ENCODE assay signal across 36 mouse cellular contexts in genomic region chr17:12715032-12715431, GRCm38 (mm10). TPM values are rescaled to one million over a fixed set of nuclear protein-coding genes. Genes with fewer than 3 reads are reported as not detected.
DNase-seq lines count a peak whose midpoint lies in the region; ATAC-seq lines count a peak whose summit lies in the region.
"Had no signal": no experiment of that assay in that cellular context is flagged by ENCODE, and none has a peak within 500 bp of the region (broad histone marks: within the 10 kb centered on the region; RNA-seq: fewer than 3 reads in every experiment).

No protein-coding gene starts in this region.

- H3K27ac ChIP-seq in embryonic facial prominence, embryonic 14.5 days (replicated peaks; ENCODE audit: low read depth, low read length), result peak overlapping the region; percentile 28; the same call in 1 of the 2 replicates
- H3K27ac ChIP-seq in embryonic facial prominence, embryonic 10.5 days (replicated peaks), result no peak overlapping the region
- H3K27ac ChIP-seq in hindbrain, embryonic 13.5 days, result no peak overlapping the region
- H3K27ac ChIP-seq: heart, adult 2 months; hindbrain, embryonic 15.5 days; limb, embryonic 10.5 days; limb, embryonic 15.5 days; liver, embryonic 14.5 days; midbrain, embryonic 12.5 days; neural tube, embryonic 13.5 days had no signal

- 71% methylated on average over 1 of the region's 1 CpGs for WGBS in embryonic facial prominence, embryonic 14.5 days
- 87% methylated on average over 1 of the region's 1 CpGs for WGBS in embryonic facial prominence, embryonic 10.5 days
- 89% methylated on average over 1 of the region's 1 CpGs for WGBS in hindbrain, embryonic 13.5 days

- no peaks in the 10 kb centered on the region for H3K9me3 ChIP-seq in embryonic facial prominence, embryonic 14.5 days (ENCODE audit: control insufficient read depth, low read length)
- no peaks in the 10 kb centered on the region for H3K9me3 ChIP-seq in embryonic facial prominence, embryonic 10.5 days
- no peaks in the 10 kb centered on the region for H3K9me3 ChIP-seq in hindbrain, embryonic 13.5 days
- H3K9me3 ChIP-seq: heart, embryonic 12.5 days; hindbrain, embryonic 15.5 days; limb, embryonic 10.5 days; limb, embryonic 15.5 days; lung, embryonic 15.5 days; midbrain, embryonic 12.5 days; neural tube, embryonic 13.5 days had no signal

- peaks cover 20% of the 10 kb centered on the region; the same call in 1 of the 2 replicates for H3K4me1 ChIP-seq in embryonic facial prominence, embryonic 14.5 days (ENCODE audit: control insufficient read depth, insufficient read depth, low read length)
- no peaks in the 10 kb centered on the region for H3K4me1 ChIP-seq in embryonic facial prominence, embryonic 10.5 days
- H3K4me1 ChIP-seq in hindbrain, embryonic 13.5 days (replicated peaks), result no peaks in the 10 kb centered on the region
- H3K4me1 ChIP-seq: hindbrain, embryonic 15.5 days; limb, embryonic 10.5 days; midbrain, embryonic 12.5 days; neural tube, embryonic 13.5 days had no signal

- H3K9ac ChIP-seq in embryonic facial prominence, embryonic 14.5 days (ENCODE audit: low read depth, low read length), result no peak overlapping the region
- no peak overlapping the region for H3K9ac ChIP-seq in hindbrain, embryonic 13.5 days
- H3K9ac ChIP-seq: heart, embryonic 12.5 days; hindbrain, embryonic 15.5 days; limb, embryonic 15.5 days; liver, embryonic 14.5 days; lung, embryonic 15.5 days; midbrain, embryonic 12.5 days; neural tube, embryonic 13.5 days had no signal

- no peak overlapping the region for H3K4me3 ChIP-seq in embryonic facial prominence, embryonic 14.5 days (ENCODE audit: low read depth, low read length)
- no peak overlapping the region for H3K4me3 ChIP-seq in embryonic facial prominence, embryonic 10.5 days
- H3K4me3 ChIP-seq in hindbrain, embryonic 13.5 days, result no peak overlapping the region
- H3K4me3 ChIP-seq: gastrocnemius, adult 2 months; heart, adult 2 months; heart, embryonic 12.5 days; hindbrain, embryonic 15.5 days; limb, embryonic 10.5 days; limb, embryonic 15.5 days; lung, embryonic 15.5 days; midbrain, embryonic 12.5 days; myocyte; neural tube, embryonic 13.5 days had no signal

- peaks cover 93% of the 10 kb centered on the region for H3K36me3 ChIP-seq in embryonic facial prominence, embryonic 14.5 days (ENCODE audit: control insufficient read depth, insufficient read depth, low read length)
- H3K36me3 ChIP-seq in embryonic facial prominence, embryonic 10.5 days (replicated peaks), result peaks cover 99% of the 10 kb centered on the region
- H3K36me3 ChIP-seq in hindbrain, embryonic 13.5 days, result peaks cover 97% of the 10 kb centered on the region

- H3K4me2 ChIP-seq in embryonic facial prominence, embryonic 14.5 days (ENCODE audit: low read depth, low read length), result no peak overlapping the region
- H3K4me2 ChIP-seq in hindbrain, embryonic 13.5 days, result no peak overlapping the region
- H3K4me2 ChIP-seq: heart, embryonic 12.5 days; hindbrain, embryonic 15.5 days; limb, embryonic 15.5 days; lung, embryonic 15.5 days; midbrain, embryonic 12.5 days; neural tube, embryonic 13.5 days had no signal

- no peak for DNase-seq in embryonic facial prominence, embryonic 14.5 days (ENCODE audit: low spot score)
- no peak for DNase-seq in embryonic facial prominence, embryonic 10.5 days (ENCODE audit: low spot score)
- DNase-seq in 3T3-L1 (ENCODE audit: low read depth, low spot score), result peak; percentile 68
- peak; percentile 28 for DNase-seq in CD4-positive, CD25-positive, alpha-beta regulatory T cell, adult 2 months (ENCODE audit: low read depth, low spot score)
- DNase-seq in induced T-regulatory cell, adult 2 months (ENCODE audit: low read depth), result peak; percentile 30
- no peak for DNase-seq in layer of hippocampus, adult 8-10 months (ENCODE audit: low spot score in 2 of 2)
- DNase-seq: adrenal gland, adult 8-10 months; cerebellum, adult 11-12 months; gastrocnemius, adult 2 months; gastrocnemius, postnatal 36 days; heart, adult 2 months; heart, postnatal 10 days; kidney, adult 9 months; kidney, postnatal 10 days; layer of hippocampus, adult 9-11 months; right cerebral cortex, postnatal 4 days; thymus, postnatal 4 days had no signal

- no peak for ATAC-seq in embryonic facial prominence, embryonic 14.5 days (ENCODE audit: low read depth)
- no peak for ATAC-seq in hindbrain, embryonic 13.5 days (ENCODE audit: low FRiP score)
- ATAC-seq: forebrain, embryonic 14.5 days; intestine, postnatal 0 days had no signal

- H3K27me3 ChIP-seq in embryonic facial prominence, embryonic 14.5 days (replicated peaks; ENCODE audit: control insufficient read depth, insufficient read depth, low read length), result no peaks in the 10 kb centered on the region
- H3K27me3 ChIP-seq in embryonic facial prominence, embryonic 10.5 days (replicated peaks; ENCODE audit: low read depth, poor library complexity, severe bottlenecking), result no peaks in the 10 kb centered on the region
- no peaks in the 10 kb centered on the region for H3K27me3 ChIP-seq in hindbrain, embryonic 13.5 days
- H3K27me3 ChIP-seq: heart, embryonic 12.5 days; hindbrain, embryonic 15.5 days; limb, embryonic 15.5 days; lung, embryonic 15.5 days; midbrain, embryonic 12.5 days; neural tube, embryonic 13.5 days had no signal

RNA-seq across cellular contexts. Expression of gene Slc22a1, which starts 39.4 kb away (rescaled TPM):
- 0.31 and 0.38 TPM in 2 replicates for polyA plus RNA-seq in embryonic facial prominence, embryonic 14.5 days (2014; fragmentation: Nextera tagmentation; extraction: Ambion mirVana)
- polyA plus RNA-seq in embryonic facial prominence, embryonic 10.5 days (2016; fragmentation: Nextera tagmentation; extraction: Ambion mirVana), result not detected in 2 replicates
- not detected in 2 replicates for polyA plus RNA-seq in hindbrain, embryonic 13.5 days (2015; fragmentation: Nextera tagmentation; extraction: Ambion mirVana)
- total RNA-seq in layer of hippocampus, adult 8-10 months (2022), result not detected
- total RNA-seq: gastrocnemius, postnatal 36 days; hematopoietic stem cell, adult 5-6 weeks; megakaryocyte, adult 5-6 weeks; MEL; midbrain, postnatal 0 days had no signal
- polyA plus RNA-seq: C2C12; embryonic facial prominence, embryonic 11.5 days; forebrain, embryonic 14.5 days; hindbrain, embryonic 15.5 days; limb, embryonic 10.5 days; limb, embryonic 15.5 days; midbrain, embryonic 12.5 days; midbrain, postnatal 0 days; myocyte; neural tube, embryonic 13.5 days; testis, adult 2 months had no signal

RNA-seq across cellular contexts. Expression of gene Igf2r, which starts 54.4 kb away (rescaled TPM):
- 66.0 and 67.5 TPM in 2 replicates for polyA plus RNA-seq in embryonic facial prominence, embryonic 14.5 days (2014; fragmentation: Nextera tagmentation; extraction: Ambion mirVana)
- 25.9 and 27.2 TPM in 2 replicates for polyA plus RNA-seq in embryonic facial prominence, embryonic 10.5 days (2016; fragmentation: Nextera tagmentation; extraction: Ambion mirVana)
- 12.3 and 12.5 TPM in 2 replicates for polyA plus RNA-seq in hindbrain, embryonic 13.5 days (2015; fragmentation: Nextera tagmentation; extraction: Ambion mirVana)
- 10 to 100 TPM; 26.5 to 31.7 (median 27.7) TPM for total RNA-seq in layer of hippocampus, adult 8-10 months (2022)

Comparison
In these comparisons a context has a peak if more than half of its experiments do, and no peak if none do; other contexts are left out.
1. DNase-seq: peak in 3T3-L1 (single experiment), CD4-positive, CD25-positive, alpha-beta regulatory T cell, adult 2 months (single experiment) and induced T-regulatory cell, adult 2 months (single experiment); none in embryonic facial prominence, embryonic 14.5 days (single experiment), embryonic facial prominence, embryonic 10.5 days (single experiment) and layer of hippocampus, adult 8-10 months (0 of 2).